Mouse (Mus musculus) right cerebral cortex, adult 2 months (tissue): Measurements from ENCODE around the gene Ppp1r13b.

Experiments
- DNase-seq, 2 experiments: peaks; one replicate each; pipeline ENCODE4 v3.0.0; 2021 to 2022; ENCODE audit warnings: low spot score in 2 of 2

Gene Ppp1r13b

DNA sequence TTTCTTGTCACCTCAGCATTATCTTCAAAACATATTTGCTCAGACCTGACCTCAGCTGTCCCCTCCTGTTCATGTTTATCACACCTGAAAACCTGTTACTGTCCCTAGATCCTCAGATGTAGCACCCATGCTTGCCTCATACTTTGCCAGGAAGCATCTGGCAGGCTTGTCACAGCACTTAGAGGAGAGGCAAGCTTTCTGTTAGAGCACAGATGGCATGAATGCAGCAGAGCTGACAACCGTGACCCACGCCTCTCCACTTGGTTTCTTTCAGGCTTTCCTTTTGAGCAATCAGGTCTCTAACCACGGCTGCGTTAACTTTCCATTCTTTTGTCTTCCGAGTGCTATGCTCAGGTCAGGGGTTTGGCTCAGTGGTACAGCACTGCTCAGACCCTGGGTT lies 78.5 kb downstream of the Ppp1r13b start:
- no peak for DNase-seq

GRCm38 (mm10) chr12:111827556-111827955 lies 80.4 kb downstream of the Ppp1r13b start:
- DNase-seq, result no peak

GRCm38 (mm10) chr12:111821931-111822330 lies 86.0 kb downstream of the Ppp1r13b start:
- no peak for DNase-seq

- DNase-seq, result no peak
These were observed 87.2 kb downstream of the Ppp1r13b start for GRCm38 (mm10) chr12:111820708-111821107.

DNA sequence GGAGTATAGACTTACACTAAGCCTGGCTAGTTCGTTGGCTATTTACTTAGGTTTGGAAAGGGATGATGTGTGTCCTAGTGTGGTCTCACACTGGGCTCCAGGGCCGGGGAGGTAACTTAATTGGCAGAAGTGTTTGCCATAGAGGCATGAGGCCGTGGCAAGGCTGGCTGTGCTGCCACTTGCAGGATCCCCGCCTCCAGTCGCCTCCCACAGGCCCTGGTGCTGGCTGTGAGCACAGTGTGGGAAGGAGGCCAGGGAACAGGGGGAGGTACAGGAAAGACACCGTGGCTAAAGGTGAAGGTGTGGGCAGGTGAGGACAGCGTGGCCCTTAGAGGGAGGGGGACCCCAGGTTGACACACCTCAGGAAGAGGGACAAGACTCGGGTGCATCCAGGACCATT lies 88.0 kb downstream of the Ppp1r13b start:
- DNase-seq, result peak in 1 of 2 experiments; percentile 35

DNA sequence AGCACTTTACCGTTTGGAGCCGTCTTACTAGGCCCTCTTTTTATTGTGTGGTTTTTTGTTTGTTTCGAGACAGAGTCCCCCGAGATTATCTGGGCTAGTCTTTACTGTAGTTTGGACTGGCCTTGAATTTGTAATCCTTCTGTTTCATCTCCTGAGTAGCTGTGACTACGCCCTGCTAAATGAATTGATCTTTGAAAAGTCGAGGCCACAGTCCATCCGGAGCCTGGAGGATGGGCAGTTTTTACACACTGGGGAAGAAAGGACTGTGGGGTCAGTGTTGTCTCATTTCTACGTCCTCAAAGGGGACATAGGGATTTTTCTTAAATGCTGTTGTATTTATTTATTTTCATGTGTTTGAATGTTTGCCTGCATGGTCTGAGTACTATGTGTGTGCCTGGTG lies 89.9 kb downstream of the Ppp1r13b start:
- no peak for DNase-seq

- no peak for DNase-seq
These were observed 90.9 kb downstream of the Ppp1r13b start for GRCm38 (mm10) chr12:111816967-111817366.

- peak; percentile 78 to 81 for DNase-seq
These were observed 91.4 kb downstream of the Ppp1r13b start for GRCm38 (mm10) chr12:111816528-111816927.

- no peak for DNase-seq
These were observed 92.8 kb downstream of the Ppp1r13b start for GRCm38 (mm10) chr12:111814769-111815762.

DNA sequence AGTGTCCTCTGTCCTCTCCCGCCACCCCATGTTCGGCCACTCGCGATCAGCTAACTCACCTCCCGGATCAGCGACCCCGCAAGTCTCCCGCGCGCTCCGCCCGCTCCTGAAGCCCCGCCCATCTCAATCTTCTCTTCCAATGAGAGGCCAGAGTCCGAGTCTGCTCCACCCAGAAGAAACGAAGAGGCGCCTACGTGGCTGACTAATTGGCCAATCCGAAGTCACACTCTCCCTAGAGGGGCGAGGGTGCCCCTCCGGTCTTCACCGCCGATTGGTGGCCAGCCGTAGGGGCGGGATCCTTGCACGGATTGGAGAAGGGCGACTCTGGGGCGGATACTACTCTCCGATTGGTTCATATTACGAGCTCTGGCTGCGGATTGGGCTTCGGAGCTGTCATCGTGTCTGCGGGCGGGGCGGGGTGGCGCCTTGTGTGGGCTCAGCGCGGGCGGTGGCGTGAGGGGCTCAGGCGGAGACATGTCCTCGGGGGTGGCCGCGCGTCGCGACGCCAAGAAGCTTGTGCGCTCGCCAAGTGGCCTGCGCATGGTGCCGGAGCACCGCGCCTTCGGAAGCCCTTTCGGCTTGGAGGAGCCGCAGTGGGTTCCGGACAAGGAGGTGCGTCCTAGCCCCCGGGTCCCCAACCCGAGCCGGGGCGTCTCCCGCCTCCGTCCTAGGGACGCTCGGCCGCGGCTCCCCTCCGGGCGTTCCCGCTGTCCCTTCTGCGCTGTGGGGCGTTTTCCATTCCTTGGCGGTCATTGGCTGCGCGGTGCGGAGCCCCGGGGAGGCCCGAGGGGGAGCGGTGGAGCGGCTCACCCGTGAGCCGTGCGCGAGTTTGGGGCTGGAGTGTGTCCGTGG lies 93.9 kb downstream of the Ppp1r13b start, which contains the start of the genes Xrcc3 and Zfyve21:
Xrcc3 (minus strand) TSS at position 108 of the 852 bp plus-strand sequence.
Zfyve21 (plus strand) TSS at position 405 of the 852 bp plus-strand sequence.
- peak; percentile 97 to 98 for DNase-seq

- DNase-seq, result no peak
These were observed 94.7 kb downstream of the Ppp1r13b start for GRCm38 (mm10) chr12:111813111-111813765.

- DNase-seq, result no peak
These were observed 95.3 kb downstream of the Ppp1r13b start for GRCm38 (mm10) chr12:111812611-111813010.

DNA sequence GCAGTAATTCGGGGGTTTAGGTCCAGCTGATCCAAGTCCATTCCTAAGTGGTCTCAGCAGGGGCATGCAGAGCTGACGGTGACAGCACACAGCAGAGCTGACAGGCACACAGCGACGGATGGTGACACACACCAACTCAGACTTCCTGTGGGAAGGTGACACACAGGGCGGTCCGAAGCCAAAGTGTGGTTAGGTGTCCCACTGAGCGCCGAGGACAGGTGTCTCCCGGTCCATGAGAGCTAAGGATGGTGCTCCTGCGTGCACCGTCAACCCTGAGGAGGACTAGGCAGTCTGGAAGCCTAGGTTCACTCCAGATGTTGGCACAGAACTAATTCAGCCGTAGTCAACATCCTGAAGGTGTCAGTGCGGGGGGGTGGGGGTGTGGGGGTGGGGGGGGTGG lies 95.8 kb downstream of the Ppp1r13b start:
- DNase-seq, result no peak

DNA sequence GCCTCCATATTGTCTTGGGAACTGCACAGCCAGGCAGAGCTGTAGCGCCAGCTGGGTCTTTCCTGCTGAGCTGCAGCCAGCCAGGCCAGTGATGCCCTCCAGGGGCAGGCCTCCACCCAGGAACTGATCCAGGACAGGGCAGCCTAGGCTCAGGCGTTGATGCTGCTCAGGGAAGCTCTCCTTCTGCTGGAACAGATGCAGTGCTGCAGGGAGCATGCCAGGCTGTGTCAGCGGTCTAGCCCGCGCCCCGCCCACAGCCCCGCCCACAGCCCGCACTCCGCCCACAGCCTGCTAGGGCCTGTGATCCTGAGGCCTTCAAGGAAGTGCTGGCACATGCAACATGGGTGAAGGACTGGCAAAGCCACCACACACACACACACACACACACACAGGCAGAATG lies 98.1 kb downstream of the Ppp1r13b start:
- peak; percentile 53 to 59 for DNase-seq

GRCm38 (mm10) chr12:111808775-111809174 lies 99.1 kb downstream of the Ppp1r13b start:
- DNase-seq, result no peak

GRCm38 (mm10) chr12:111803538-111803937 lies 104.4 kb downstream of the Ppp1r13b start:
- no peak for DNase-seq

DNA sequence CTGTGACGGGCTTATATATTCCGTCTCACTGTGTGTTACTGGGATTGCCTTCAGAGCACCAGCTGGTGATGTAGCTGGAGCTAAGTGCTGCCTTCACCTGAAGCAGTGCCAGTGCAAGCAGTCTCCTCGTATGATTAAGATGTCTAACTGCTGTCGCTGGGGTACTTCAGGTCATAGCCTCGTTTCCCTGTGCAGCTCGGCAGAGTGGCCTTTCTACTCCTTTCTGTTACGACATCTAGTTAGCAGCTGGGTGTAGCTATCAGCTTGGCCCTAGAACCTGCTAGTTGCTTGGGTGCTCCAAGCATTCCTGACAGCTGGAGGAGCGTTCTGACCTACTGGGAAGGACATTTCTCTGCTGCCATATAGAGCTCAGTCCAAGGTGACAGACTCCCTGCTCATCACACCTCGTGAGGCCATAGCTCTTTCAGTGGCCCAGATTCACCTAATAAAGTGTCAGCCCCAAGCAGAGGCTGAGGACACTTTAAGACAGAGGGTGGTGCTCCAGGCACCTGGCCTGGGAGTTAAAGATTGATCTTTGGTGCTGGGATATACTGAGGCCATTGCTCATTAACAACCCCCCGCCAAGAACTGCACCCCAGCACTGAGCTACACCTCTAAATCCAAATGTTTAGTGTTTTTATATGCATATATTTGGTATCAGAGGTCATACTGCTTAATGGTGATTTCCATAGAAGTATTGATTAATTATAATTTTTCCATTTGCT lies 107.3 kb downstream of the Ppp1r13b start:
- DNase-seq, result no peak

DNA sequence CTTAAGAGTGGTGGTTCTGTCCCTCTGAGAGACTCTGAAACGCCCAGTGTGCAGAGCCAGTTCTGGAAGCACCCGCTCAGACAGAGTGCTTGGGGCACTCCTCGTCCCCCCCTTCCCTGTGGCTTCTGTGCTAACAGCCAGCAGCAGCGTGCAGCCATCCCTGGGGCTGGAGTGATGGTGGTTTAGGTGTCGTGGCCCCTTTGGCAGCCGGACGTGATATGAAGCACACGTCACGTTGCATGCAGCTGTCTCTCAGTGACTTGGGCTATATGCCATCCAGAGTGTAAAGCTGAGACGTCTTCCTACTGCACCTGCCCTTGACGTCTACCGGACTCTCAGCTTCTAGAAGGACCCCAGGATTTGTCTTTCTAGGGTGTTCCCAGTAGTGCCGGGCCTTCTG lies 109.4 kb downstream of the Ppp1r13b start:
- no peak for DNase-seq

GRCm38 (mm10) chr12:111797251-111797650 lies 110.7 kb downstream of the Ppp1r13b start:
- no peak for DNase-seq

DNA sequence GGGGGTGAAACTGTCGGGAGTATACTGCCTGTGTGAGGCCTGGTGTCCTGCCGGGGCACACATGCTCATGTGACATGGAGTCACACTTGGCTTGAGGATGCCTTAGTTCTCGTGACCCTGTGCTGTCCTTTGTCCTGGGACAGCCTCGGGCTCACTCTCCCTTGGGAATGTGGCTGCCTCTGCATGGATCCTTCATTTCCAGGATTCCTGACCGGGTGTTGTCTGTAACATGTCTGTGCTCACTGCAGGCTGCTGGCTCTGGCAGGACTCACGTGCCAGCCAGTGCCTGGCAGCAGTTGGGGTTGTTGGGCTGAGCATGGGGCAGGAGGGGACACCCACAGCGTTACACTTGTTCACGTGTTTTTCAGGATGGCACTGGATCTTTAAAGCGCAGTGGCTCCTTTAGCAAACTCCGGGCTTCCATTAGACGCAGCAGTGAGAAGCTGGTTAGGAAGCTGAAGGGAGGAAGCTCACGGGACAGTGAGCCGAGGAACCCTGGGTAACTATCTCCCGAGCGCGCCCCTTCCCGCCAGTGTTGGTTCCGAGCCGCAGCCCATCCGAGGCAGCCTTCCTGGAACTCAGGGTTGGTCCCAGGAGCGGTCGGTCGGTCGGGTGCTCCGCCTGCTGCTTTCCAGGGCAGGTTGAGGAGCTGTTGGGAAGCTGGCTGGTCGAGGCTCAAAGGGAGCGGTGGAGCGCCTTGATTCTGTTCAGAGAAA lies 112.6 kb downstream of the Ppp1r13b start:
- DNase-seq, result no peak
